Mouse (Mus musculus): ENCODE measurements at regions not wholly inside any gene's neighbourhood (a gene's known extent, or its start where the extent isn't known, plus 50 kb on each side); places are given as distances from the start of the nearest gene placed in this dataset.

- ATAC-seq (ENCODE audit: low FRiP score, low read depth): no peak
- Histone ChIP-seq H3K36me3 (no peaks in the 10 kb centered on the region), H3K27ac (no peak overlapping the region), H3K4me1 (no peaks in the 10 kb centered on the region), H3K27me3 (replicated peaks) (no peaks in the 10 kb centered on the region), H3K4me2 (replicated peaks) (no peak overlapping the region), H3K4me3 (no peak overlapping the region), H3K9ac (no peak overlapping the region), H3K9me3 (no peaks in the 10 kb centered on the region)
- WGBS: 75% methylated on average over 2 of the region's 2 CpGs
Observed at GRCm38 (mm10) chrX:11541011-11541410, 213.4 kb downstream of the H2al1j start.

- no peaks in the 10 kb centered on the region for H3K27me3 ChIP-seq (replicated peaks)
- peak; percentile 72 for ATAC-seq (ENCODE audit: low FRiP score, low read depth)
- no peak overlapping the region for H3K9ac ChIP-seq
- H3K4me1 ChIP-seq: peaks cover 8% of the 10 kb centered on the region; the same call in 1 of the 2 replicates
- WGBS: 20% methylated on average over 11 of the region's 12 CpGs
- no peaks in the 10 kb centered on the region for H3K9me3 ChIP-seq
- H3K36me3 ChIP-seq: no peaks in the 10 kb centered on the region
- peak overlapping the region; percentile 22 for H3K4me2 ChIP-seq (replicated peaks)
- no peak overlapping the region for H3K4me3 ChIP-seq
- H3K27ac ChIP-seq: no peak overlapping the region
Observed at GRCm38 (mm10) chrX:11550164-11550851, 222.7 kb downstream of the H2al1j start.

GRCm38 (mm10) chrX:11552177-11552576 is 224.6 kb downstream of the H2al1j start:
- WGBS: 63% methylated on average over 5 of the region's 5 CpGs
- Histone ChIP-seq H3K4me3 (no peak overlapping the region), H3K27me3 (replicated peaks) (no peaks in the 10 kb centered on the region), H3K9me3 (no peaks in the 10 kb centered on the region), H3K4me2 (replicated peaks) (no peak overlapping the region), H3K9ac (no peak overlapping the region), H3K27ac (no peak overlapping the region), H3K36me3 (no peaks in the 10 kb centered on the region), H3K4me1 (peaks cover 8% of the 10 kb centered on the region; the same call in 1 of the 2 replicates)
- ATAC-seq (ENCODE audit: low FRiP score, low read depth): no peak

- no peak overlapping the region for H3K27ac ChIP-seq
- no peak overlapping the region for H3K9ac ChIP-seq
- no peak overlapping the region for H3K4me3 ChIP-seq
- no peaks in the 10 kb centered on the region for H3K36me3 ChIP-seq
- H3K4me2 ChIP-seq (replicated peaks): no peak overlapping the region
- no peaks in the 10 kb centered on the region for H3K27me3 ChIP-seq (replicated peaks)
- 0 out of 2 replicates have a peak, but pooled peaks cover 7% of the 10 kb centered on the region for H3K4me1 ChIP-seq
- no peak for ATAC-seq (ENCODE audit: low FRiP score, low read depth)
- H3K9me3 ChIP-seq: no peaks in the 10 kb centered on the region
- WGBS: 86% methylated on average over 7 of the region's 7 CpGs
Observed at GRCm38 (mm10) chrX:11555035-11555570, 227.5 kb downstream of the H2al1j start.

GRCm38 (mm10) chrX:11558260-11558659 is 230.6 kb downstream of the H2al1j start:
- no peak overlapping the region for H3K4me3 ChIP-seq
- H3K36me3 ChIP-seq: no peaks in the 10 kb centered on the region
- no peak for ATAC-seq (ENCODE audit: low FRiP score, low read depth)
- H3K9ac ChIP-seq: no peak overlapping the region
- peaks cover 5% of the 10 kb centered on the region; the same call in 1 of the 2 replicates for H3K4me1 ChIP-seq
- WGBS: 95% methylated on average over 2 of the region's 2 CpGs
- H3K4me2 ChIP-seq (replicated peaks): no peak overlapping the region
- no peaks in the 10 kb centered on the region for H3K9me3 ChIP-seq
- no peaks in the 10 kb centered on the region for H3K27me3 ChIP-seq (replicated peaks)
- no peak overlapping the region for H3K27ac ChIP-seq

- H3K9me3 ChIP-seq: no peaks in the 10 kb centered on the region
- H3K4me1 ChIP-seq: peaks cover 5% of the 10 kb centered on the region; the same call in 1 of the 2 replicates
- WGBS: 51% methylated on average over 15 of the region's 17 CpGs
- H3K4me3 ChIP-seq: no peak overlapping the region
- no peaks in the 10 kb centered on the region for H3K27me3 ChIP-seq (replicated peaks)
- 0 out of 2 replicates have a peak, but pooled peaks have one; percentile 25 for ATAC-seq (ENCODE audit: low FRiP score, low read depth)
- peak overlapping the region; percentile 14; the same call in 1 of the 2 replicates for H3K4me2 ChIP-seq (replicated peaks)
- no peak overlapping the region for H3K27ac ChIP-seq
- no peak overlapping the region for H3K9ac ChIP-seq
- H3K36me3 ChIP-seq: no peaks in the 10 kb centered on the region
Observed at GRCm38 (mm10) chrX:11560550-11561276, 233.1 kb downstream of the H2al1j start.

DNA sequence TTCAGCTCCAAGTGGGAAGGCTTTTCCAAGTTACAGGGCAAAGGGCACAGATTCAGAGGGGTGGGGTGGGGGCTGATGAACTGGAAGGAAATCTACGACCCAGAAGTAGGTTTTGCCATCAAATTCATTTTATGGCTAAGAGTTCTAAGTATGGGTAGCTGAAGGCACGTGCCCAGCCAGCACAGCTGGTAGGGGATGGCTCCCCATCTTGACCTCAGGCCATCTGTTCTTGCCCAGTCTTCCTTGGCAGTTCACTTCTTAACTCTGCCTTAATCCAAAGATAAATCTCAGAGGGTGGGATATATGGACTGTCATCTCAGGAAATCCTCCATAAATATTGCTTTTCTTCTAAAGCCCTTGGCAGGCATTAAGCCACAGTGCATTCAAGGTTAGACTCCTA is 238.3 kb downstream of the H2al1j start:
- Histone ChIP-seq H3K27me3 (replicated peaks) (no peaks in the 10 kb centered on the region), H3K36me3 (no peaks in the 10 kb centered on the region), H3K9ac (no peak overlapping the region), H3K9me3 (no peaks in the 10 kb centered on the region), H3K4me2 (replicated peaks) (no peak overlapping the region), H3K27ac (no peak overlapping the region), H3K4me1 (peaks cover 1% of the 10 kb centered on the region; the same call in 1 of the 2 replicates), H3K4me3 (no peak overlapping the region)
- ATAC-seq (ENCODE audit: low FRiP score, low read depth): no peak
- WGBS: 75% methylated on average over 2 of the region's 2 CpGs

GRCm38 (mm10) chrX:11567827-11568226 is 240.2 kb downstream of the H2al1j start:
- Histone ChIP-seq H3K4me3 (no peak overlapping the region), H3K36me3 (no peaks in the 10 kb centered on the region), H3K4me2 (replicated peaks) (no peak overlapping the region), H3K27ac (no peak overlapping the region), H3K9ac (no peak overlapping the region), H3K4me1 (no peaks in the 10 kb centered on the region), H3K9me3 (no peaks in the 10 kb centered on the region), H3K27me3 (replicated peaks) (no peaks in the 10 kb centered on the region)
- no peak for ATAC-seq (ENCODE audit: low FRiP score, low read depth)
- 67% methylated on average over 6 of the region's 6 CpGs for WGBS

DNA sequence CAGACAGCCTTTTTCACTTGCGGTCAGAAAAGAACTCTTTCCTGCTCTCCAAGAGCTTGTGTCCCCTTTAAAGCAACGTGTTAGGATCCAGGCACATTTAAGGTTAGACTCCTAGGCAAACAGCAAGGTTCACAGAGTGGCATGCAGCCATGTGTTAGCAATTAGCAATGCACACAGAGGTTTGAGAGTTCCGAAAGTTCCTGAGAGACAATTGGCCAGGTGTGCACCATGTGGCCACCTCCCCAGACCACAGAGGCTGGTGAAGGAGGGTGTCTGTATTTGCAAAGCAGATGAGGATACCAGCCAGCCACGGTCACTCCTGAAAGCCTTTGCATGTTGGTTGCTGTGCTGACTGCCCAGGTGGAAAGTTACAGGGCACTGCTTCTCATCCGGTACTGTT is 240.6 kb downstream of the H2al1j start:
- H3K4me2 ChIP-seq (replicated peaks): no peak overlapping the region
- H3K36me3 ChIP-seq: no peaks in the 10 kb centered on the region
- no peaks in the 10 kb centered on the region for H3K4me1 ChIP-seq
- no peaks in the 10 kb centered on the region for H3K9me3 ChIP-seq
- no peak for ATAC-seq (ENCODE audit: low FRiP score, low read depth)
- 74% methylated on average over 5 of the region's 5 CpGs for WGBS
- no peak overlapping the region for H3K27ac ChIP-seq
- no peak overlapping the region for H3K9ac ChIP-seq
- H3K27me3 ChIP-seq (replicated peaks): no peaks in the 10 kb centered on the region
- no peak overlapping the region for H3K4me3 ChIP-seq

DNA sequence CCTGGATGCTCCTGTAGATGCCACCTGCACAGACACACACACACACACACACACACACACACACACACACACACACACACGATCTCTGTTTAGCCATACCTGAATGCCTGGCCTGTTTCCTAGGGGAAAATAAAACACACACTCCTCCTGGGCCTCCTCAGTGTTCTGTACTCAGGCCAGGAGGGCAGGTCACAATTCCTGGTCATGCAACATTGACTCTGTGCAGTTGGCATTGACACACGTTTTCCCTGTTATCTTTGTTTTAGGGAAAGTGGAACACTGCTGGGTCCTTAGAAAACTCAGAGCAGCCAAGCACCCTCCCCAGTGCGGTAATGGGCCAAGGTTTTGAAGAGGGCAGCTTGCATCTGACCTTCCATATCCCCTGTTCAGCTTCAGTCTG is 246.7 kb downstream of the H2al1j start:
- H3K4me2 ChIP-seq (replicated peaks): no peak overlapping the region
- no peaks in the 10 kb centered on the region for H3K36me3 ChIP-seq
- H3K27ac ChIP-seq: no peak overlapping the region
- no peak overlapping the region for H3K4me3 ChIP-seq
- 66% methylated on average over 3 of the region's 3 CpGs for WGBS
- H3K9me3 ChIP-seq: no peaks in the 10 kb centered on the region
- no peaks in the 10 kb centered on the region for H3K27me3 ChIP-seq (replicated peaks)
- no peak for ATAC-seq (ENCODE audit: low FRiP score, low read depth)
- H3K9ac ChIP-seq: no peak overlapping the region
- no peaks in the 10 kb centered on the region for H3K4me1 ChIP-seq

GRCm38 (mm10) chrX:11575571-11575970 is 247.9 kb downstream of the H2al1j start:
- H3K27ac ChIP-seq: no peak overlapping the region
- ATAC-seq (ENCODE audit: low FRiP score, low read depth): no peak
- H3K27me3 ChIP-seq (replicated peaks): no peaks in the 10 kb centered on the region
- H3K9ac ChIP-seq: no peak overlapping the region
- no peak overlapping the region for H3K4me3 ChIP-seq
- no peak overlapping the region for H3K4me2 ChIP-seq (replicated peaks)
- H3K36me3 ChIP-seq: no peaks in the 10 kb centered on the region
- H3K9me3 ChIP-seq: no peaks in the 10 kb centered on the region
- 91% methylated on average over 6 of the region's 6 CpGs for WGBS
- no peaks in the 10 kb centered on the region for H3K4me1 ChIP-seq

DNA sequence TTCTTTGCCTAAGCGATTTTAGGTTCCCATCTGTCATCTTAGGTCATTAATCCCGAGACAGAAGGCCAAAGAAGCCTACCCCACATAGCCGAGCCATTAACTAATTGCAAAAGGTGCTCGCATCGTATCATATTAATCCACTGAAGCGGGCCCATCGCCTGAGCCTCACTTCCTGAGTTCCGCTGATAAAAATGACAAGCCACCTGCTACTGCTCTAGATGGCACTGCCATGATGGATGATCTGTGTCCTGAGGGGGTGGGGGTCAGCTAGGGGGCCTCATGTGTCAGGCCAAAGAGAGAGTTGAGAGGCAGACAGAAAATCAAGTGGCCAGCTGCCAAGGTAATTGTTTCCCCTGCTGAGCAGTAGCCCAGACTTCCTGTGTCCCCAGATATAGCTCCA is 248.7 kb downstream of the H2al1j start:
- H3K4me2 ChIP-seq (replicated peaks): no peak overlapping the region
- no peaks in the 10 kb centered on the region for H3K27me3 ChIP-seq (replicated peaks)
- H3K9me3 ChIP-seq: no peaks in the 10 kb centered on the region
- ATAC-seq (ENCODE audit: low FRiP score, low read depth): no peak
- no peaks in the 10 kb centered on the region for H3K4me1 ChIP-seq
- H3K27ac ChIP-seq: no peak overlapping the region
- no peaks in the 10 kb centered on the region for H3K36me3 ChIP-seq
- no peak overlapping the region for H3K4me3 ChIP-seq
- 67% methylated on average over 8 of the region's 8 CpGs for WGBS
- H3K9ac ChIP-seq: no peak overlapping the region

Measured in neural tube, embryonic 12.5 days (tissue).